Mouse (Mus musculus): ENCODE measurements at regions not wholly inside any gene's neighbourhood (a gene's known extent, or its start where the extent isn't known, plus 50 kb on each side); places are given as distances from the start of the nearest gene placed in this dataset.

DNA sequence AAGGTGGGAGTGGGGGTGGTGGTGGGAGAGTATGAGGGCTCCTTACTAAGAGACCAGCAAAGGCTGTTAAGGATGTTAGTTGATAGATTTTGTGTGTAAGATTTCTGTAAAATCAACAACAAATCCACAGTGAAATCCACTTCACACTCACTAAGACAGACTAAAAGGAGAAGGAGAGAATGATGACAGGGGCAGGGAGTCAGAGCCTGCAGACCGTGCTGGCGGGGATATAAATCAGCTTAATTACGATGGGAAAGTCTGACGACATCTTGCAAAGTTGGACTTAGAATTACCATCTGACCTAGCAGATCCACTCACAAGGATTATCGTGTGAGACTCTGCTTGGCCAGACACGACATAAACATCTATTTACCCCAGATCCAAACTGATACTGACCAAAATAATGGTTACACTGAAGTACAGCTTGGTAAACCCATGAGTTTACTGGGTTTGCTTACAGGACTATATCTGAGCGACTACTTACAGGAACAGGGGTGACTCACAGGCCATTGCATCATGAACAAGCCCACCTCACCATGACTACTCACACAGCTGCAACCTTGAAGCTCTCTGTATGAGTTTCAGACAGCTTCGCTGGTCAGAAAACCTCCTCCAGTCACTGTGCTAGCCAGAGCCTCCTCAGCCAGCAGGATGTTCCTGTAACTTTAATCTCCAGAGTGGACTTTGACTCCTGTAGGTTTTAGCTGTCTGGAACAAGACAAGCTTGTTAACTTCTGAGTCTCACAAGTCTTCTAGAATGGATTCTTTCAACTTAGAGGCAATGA, 50.5 kb upstream of the Ednra start:
- no peaks in the 10 kb centered on the region for H3K4me1 ChIP-seq (replicated peaks)
- no peaks in the 10 kb centered on the region for H3K36me3 ChIP-seq
- H3K4me2 ChIP-seq = no peak overlapping the region
- no peak overlapping the region for H3K4me3 ChIP-seq
- no peaks in the 10 kb centered on the region for H3K9me3 ChIP-seq
- no peak overlapping the region for H3K9ac ChIP-seq
- no peak overlapping the region for H3K27ac ChIP-seq (replicated peaks)
- ATAC-seq (ENCODE audit: low read depth) = no peak
- no peaks in the 10 kb centered on the region for H3K27me3 ChIP-seq
- 57% methylated on average over 8 of the region's 8 CpGs for WGBS

DNA sequence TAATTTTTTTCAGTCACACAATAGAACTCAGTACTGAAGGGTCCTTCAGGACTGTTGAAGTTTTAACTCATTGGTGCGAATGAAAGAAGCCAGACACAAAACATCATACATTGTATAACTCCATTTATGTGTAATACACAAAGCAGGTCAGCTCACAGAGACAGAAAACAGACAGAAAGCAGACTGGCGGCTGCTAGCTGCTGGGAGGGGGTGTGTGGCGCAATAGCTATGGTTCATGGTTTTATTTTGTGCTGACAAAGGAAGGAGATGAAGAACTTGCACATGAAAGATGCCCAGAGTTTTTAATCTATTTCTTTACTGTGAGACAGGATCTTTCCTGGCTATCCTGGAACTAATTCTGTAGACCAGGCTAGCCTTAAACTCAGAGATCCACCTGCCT, 51.3 kb upstream of the Ednra start:
- 92% methylated on average over 3 of the region's 3 CpGs for WGBS
- ATAC-seq (ENCODE audit: low read depth) = no peak
- Histone ChIP-seq H3K4me1 (replicated peaks) (no peaks in the 10 kb centered on the region), H3K36me3 (no peaks in the 10 kb centered on the region), H3K9ac (no peak overlapping the region), H3K4me3 (no peak overlapping the region), H3K27me3 (no peaks in the 10 kb centered on the region), H3K4me2 (no peak overlapping the region), H3K9me3 (no peaks in the 10 kb centered on the region), H3K27ac (replicated peaks) (no peak overlapping the region)

DNA sequence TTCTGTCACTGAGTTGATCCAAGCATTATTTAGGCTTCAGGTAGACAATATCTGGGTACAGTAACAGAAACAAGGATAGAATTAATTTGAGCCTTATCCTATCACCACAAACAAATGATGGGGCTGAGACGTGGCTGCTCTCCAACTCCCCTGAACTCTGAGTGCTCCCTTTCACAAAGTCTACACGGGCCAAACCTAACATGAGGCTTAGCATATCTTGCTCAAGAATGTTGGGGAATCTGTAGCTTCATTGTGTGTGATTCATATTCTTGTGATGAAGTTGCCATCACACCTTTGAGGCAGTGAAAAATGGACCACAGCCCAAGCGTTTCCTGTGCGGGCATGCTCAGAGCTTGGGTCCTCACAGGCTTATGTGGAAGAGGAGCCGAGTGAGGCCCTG, 53.3 kb upstream of the Ednra start:
- no peak overlapping the region for H3K9ac ChIP-seq
- H3K4me1 ChIP-seq (replicated peaks) = no peaks in the 10 kb centered on the region
- ATAC-seq (ENCODE audit: low read depth) = no peak
- no peaks in the 10 kb centered on the region for H3K36me3 ChIP-seq
- no peaks in the 10 kb centered on the region for H3K27me3 ChIP-seq
- no peak overlapping the region for H3K27ac ChIP-seq (replicated peaks)
- 85% methylated on average over 5 of the region's 5 CpGs for WGBS
- no peaks in the 10 kb centered on the region for H3K9me3 ChIP-seq
- no peak overlapping the region for H3K4me2 ChIP-seq
- no peak overlapping the region for H3K4me3 ChIP-seq

DNA sequence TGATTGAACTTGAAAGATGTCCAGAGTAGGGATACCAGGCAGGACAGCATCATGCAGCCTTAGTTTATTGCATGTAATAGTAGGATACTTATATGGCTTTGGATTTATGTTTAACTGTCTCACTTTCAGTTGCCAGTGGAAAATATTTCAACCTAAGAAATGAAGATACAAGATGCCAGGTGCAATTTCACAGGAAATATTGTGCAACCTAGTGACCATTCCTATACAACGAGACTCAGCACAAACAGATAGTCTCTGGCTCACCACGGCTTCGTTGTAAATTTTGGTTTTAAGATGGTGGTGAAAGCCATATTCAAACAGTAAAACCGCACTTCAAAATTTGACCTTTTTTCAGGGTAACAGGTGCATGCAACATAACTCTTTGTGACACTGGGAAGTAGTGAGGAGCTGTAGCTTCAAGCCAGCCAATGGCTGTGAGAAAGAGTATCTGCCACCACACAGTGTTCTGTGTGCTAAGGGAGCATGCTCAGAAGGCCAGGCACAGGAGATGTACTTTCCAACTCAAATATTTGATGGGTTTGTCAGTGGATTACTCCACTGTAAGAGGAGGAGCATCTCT, 61.5 kb upstream of the Ednra start:
- Histone ChIP-seq H3K9me3 (no peaks in the 10 kb centered on the region), H3K4me2 (no peak overlapping the region), H3K9ac (no peak overlapping the region), H3K27me3 (no peaks in the 10 kb centered on the region), H3K36me3 (no peaks in the 10 kb centered on the region), H3K27ac (replicated peaks) (no peak overlapping the region), H3K4me3 (no peak overlapping the region), H3K4me1 (replicated peaks) (0 out of 2 replicates have a peak, but pooled peaks cover 4% of the 10 kb centered on the region)
- WGBS = 90% methylated on average over 4 of the region's 4 CpGs
- no peak for ATAC-seq (ENCODE audit: low read depth)

DNA sequence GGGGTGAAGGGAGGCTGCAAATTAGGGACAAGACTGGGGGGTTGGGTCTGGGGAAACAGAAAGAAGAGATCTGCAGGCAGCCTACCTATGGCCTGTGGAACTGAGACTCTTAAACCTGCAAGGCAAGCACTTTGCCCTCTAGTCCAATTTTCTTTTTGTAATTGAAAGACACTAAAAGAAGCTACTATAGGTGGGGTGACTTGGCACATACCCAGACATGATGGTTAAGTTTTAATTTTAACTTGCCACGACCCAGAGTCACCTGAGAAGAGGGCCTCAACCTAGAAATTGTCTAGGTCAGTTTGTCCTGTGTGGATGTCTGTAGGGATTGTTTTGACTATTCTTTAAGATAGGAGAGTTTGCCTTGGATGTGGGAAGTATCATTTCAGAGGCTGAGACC, 70.6 kb upstream of the Ednra start:
- ATAC-seq (ENCODE audit: low read depth) = no peak
- Histone ChIP-seq H3K4me2 (no peak overlapping the region), H3K4me1 (replicated peaks) (no peaks in the 10 kb centered on the region), H3K4me3 (no peak overlapping the region), H3K9me3 (no peaks in the 10 kb centered on the region), H3K27ac (replicated peaks) (no peak overlapping the region), H3K36me3 (no peaks in the 10 kb centered on the region), H3K27me3 (no peaks in the 10 kb centered on the region), H3K9ac (no peak overlapping the region)
- 71% methylated on average over 1 of the region's 1 CpGs for WGBS

DNA sequence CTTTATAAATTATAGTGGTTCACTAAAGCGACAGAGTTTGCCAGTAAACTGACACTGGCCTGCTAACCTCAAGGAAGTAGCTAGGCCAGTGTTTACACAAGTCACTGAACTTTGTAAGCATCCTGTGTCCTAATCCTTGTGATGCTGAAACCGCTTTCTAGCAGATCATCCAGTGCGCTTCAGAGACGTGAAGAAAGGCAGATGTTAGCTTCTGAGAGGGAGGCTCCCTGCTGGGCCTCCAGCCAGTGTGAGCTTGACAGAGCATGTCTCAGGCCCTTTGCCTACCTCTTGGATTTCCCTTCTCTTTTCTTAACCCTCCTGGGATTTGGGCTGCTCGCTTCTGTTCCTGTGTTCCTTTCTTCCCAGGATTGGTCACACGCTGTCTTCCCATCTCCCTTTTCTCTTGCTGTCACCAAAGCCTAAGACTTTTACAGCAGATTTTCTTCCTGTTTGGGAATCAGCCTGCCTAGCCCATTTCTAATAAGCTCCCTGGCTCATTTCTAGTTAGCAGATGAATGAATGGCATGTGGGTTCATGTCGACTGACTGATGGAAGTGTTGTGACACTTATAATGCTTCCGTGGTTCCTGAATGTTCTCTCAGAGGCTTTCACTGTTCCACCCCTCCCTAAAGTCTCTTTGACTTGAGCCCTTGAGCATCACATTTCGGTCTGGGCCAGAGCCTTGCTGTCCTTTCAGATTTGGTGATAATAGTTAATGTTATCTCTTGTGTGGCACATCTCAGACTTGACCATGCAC, 79.1 kb upstream of the Ednra start:
- no peak overlapping the region for H3K4me3 ChIP-seq
- no peak for ATAC-seq (ENCODE audit: low read depth)
- H3K9me3 ChIP-seq = no peaks in the 10 kb centered on the region
- no peak overlapping the region for H3K4me2 ChIP-seq
- no peaks in the 10 kb centered on the region for H3K27me3 ChIP-seq
- H3K36me3 ChIP-seq = no peaks in the 10 kb centered on the region
- H3K27ac ChIP-seq (replicated peaks) = no peak overlapping the region
- H3K4me1 ChIP-seq (replicated peaks) = no peaks in the 10 kb centered on the region
- H3K9ac ChIP-seq = no peak overlapping the region
- WGBS = 79% methylated on average over 9 of the region's 9 CpGs

DNA sequence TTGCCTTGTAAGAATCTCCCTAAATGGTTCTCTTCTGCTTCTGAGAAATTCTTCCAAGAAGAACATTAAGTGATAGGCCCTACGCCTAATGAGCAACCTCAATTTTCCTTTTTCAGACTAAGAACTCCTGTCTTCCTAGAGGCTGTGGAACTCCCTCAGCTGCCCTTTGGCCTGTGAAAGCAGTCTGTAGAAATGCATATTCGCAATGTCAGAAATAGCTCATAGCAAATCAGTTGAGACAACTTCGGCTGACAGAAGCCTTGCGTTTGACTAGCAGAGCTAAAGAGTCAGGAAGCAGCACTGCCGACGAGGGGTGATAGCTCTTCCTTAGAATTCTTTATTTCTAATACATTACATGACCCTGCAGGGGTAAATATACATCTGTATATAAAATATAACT, 80.3 kb upstream of the Ednra start:
- Histone ChIP-seq H3K27me3 (no peaks in the 10 kb centered on the region), H3K27ac (replicated peaks) (no peak overlapping the region), H3K36me3 (no peaks in the 10 kb centered on the region), H3K9me3 (no peaks in the 10 kb centered on the region), H3K4me1 (replicated peaks) (no peaks in the 10 kb centered on the region), H3K9ac (no peak overlapping the region), H3K4me2 (no peak overlapping the region), H3K4me3 (no peak overlapping the region)
- no peak for ATAC-seq (ENCODE audit: low read depth)
- WGBS = 86% methylated on average over 6 of the region's 6 CpGs

DNA sequence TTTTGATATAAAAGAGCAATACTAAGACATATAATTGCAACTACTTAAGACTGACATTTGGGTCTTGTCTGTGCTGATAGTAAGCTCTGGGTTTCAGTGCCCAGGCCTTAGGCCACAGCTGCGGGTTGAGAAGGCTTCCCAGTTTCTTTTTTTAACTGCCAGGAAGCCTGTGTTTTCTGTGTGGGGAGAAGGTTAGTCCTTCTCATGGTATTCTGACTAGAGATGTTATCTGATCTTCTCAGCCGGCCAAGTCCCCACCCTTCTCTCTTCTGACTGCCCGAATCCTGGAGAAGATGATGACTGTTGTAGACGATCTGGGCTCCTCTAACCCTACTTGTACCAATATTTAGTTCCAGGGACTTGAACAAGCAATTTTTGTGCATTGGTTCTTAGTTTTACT, 80.7 kb upstream of the Ednra start:
- H3K36me3 ChIP-seq = no peaks in the 10 kb centered on the region
- no peaks in the 10 kb centered on the region for H3K4me1 ChIP-seq (replicated peaks)
- no peak overlapping the region for H3K27ac ChIP-seq (replicated peaks)
- H3K9me3 ChIP-seq = no peaks in the 10 kb centered on the region
- no peak overlapping the region for H3K9ac ChIP-seq
- H3K27me3 ChIP-seq = no peaks in the 10 kb centered on the region
- H3K4me2 ChIP-seq = no peak overlapping the region
- 77% methylated on average over 4 of the region's 4 CpGs for WGBS
- no peak for ATAC-seq (ENCODE audit: low read depth)
- H3K4me3 ChIP-seq = no peak overlapping the region

DNA sequence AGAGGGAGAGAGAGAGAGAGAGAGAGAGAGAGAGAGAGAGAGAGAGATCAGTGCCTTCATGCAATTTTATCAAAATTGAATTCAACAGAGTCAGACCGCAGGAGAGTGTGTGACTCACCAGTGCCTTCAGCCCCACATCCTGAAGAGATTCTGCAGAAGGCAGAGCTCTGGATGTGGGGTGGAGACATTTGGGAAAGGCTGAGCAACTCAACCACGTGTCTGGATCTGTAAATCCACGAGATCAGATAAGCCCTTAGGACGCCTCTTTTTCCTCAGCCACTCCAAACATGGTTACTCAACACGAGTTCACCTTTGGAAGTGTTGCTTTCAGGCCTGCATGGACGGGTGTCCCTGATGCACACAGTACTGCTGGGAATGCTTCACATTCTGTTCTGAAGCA, 81.4 kb upstream of the Ednra start:
- no peak overlapping the region for H3K9ac ChIP-seq
- no peaks in the 10 kb centered on the region for H3K9me3 ChIP-seq
- H3K4me2 ChIP-seq = no peak overlapping the region
- no peaks in the 10 kb centered on the region for H3K4me1 ChIP-seq (replicated peaks)
- 86% methylated on average over 6 of the region's 6 CpGs for WGBS
- no peak overlapping the region for H3K27ac ChIP-seq (replicated peaks)
- H3K36me3 ChIP-seq = no peaks in the 10 kb centered on the region
- no peak for ATAC-seq (ENCODE audit: low read depth)
- no peaks in the 10 kb centered on the region for H3K27me3 ChIP-seq
- H3K4me3 ChIP-seq = no peak overlapping the region

DNA sequence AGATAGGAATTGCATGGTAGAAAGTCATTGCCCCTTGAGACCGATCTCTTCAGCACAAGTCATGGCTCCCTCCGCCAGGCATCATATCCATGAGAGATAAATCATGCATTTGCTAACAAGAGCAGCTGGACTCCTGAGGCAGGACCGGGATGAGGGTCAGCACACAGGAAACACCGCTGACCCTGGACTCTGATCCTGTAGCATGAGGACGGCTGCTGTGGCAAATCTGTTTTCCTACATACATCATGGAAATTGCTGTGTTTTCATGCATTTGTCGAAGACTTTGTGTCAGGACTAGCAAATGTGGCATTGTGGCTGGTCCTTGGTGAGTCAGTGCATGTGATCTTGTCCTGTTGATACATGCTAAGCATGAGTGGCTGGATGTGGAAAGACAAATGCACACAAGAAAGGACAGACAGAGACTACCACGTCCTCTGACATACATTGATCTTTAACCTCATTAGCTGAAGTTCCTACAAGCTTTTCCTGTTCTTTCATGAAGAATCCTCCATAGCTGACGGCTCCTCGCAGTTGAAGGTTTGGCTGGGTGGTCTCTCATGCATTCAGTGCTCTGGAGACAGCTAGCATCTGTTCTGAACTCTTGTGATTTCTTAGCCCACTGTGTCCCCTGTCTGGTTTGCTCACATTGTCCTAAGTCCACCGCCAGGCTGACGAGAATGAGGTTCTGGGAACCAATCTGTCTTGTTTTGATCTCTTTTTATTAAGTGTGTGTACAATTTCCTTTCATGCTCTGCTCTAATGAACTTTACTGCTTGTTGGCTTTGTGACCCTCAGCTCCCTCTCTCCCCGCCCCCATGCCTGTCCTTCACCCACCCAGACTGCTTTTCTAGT, 90.8 kb upstream of the Ednra start:
- H3K9ac ChIP-seq = no peak overlapping the region
- H3K4me2 ChIP-seq = 0 out of 2 replicates have a peak overlapping the region, but pooled peaks have one; percentile 0
- H3K27me3 ChIP-seq = no peaks in the 10 kb centered on the region
- no peaks in the 10 kb centered on the region for H3K9me3 ChIP-seq
- no peaks in the 10 kb centered on the region for H3K36me3 ChIP-seq
- H3K27ac ChIP-seq (replicated peaks) = no peak overlapping the region
- no peak for ATAC-seq (ENCODE audit: low read depth)
- H3K4me1 ChIP-seq (replicated peaks) = peaks cover 7% of the 10 kb centered on the region
- H3K4me3 ChIP-seq = no peak overlapping the region
- 32% methylated on average over 12 of the region's 12 CpGs for WGBS

DNA sequence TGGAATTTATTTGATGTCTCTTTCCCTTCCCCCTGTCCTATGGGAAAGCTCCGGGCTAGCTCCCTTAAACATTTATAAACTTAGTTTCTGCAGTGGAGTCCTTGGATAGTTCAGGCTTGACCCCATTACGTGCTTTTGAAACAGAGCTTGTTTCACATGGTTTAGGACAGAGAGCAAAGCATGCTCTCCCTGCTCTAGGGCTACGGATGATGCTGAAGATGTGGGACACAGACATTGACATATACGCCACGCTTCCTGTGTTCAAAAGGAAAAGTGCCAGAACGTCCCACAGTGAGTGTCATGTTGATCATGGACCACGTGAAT, 91.3 kb upstream of the Ednra start:
- 32% methylated on average over 7 of the region's 7 CpGs for WGBS
- Histone ChIP-seq H3K9me3 (no peaks in the 10 kb centered on the region), H3K4me2 (0 out of 2 replicates have a peak overlapping the region, but pooled peaks have one; percentile 0), H3K27me3 (no peaks in the 10 kb centered on the region), H3K9ac (no peak overlapping the region), H3K4me3 (no peak overlapping the region), H3K4me1 (replicated peaks) (peaks cover 7% of the 10 kb centered on the region), H3K36me3 (no peaks in the 10 kb centered on the region), H3K27ac (replicated peaks) (no peak overlapping the region)
- ATAC-seq (ENCODE audit: low read depth) = no peak

DNA sequence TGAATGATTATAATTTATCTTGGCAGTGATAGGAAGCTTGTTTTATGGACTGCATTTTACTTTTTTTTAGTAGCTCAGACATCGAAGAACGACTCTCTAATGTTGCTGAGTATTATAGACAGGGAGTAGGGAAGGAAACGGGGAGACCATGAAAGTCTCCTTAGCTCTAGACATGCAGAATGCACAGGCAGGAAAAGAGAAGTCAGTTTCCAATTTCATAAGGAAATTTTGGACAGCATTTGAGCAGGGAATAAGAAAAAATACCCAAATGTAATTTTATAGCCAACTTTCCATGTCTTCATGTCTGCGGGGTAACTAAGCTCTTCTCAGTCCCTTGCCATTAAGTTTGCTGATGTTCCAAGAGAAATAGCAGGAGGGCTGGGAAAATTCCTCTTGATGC, 92.0 kb upstream of the Ednra start:
- Histone ChIP-seq H3K36me3 (no peaks in the 10 kb centered on the region), H3K9me3 (no peaks in the 10 kb centered on the region), H3K27ac (replicated peaks) (no peak overlapping the region), H3K4me3 (no peak overlapping the region), H3K4me2 (no peak overlapping the region), H3K9ac (no peak overlapping the region), H3K4me1 (replicated peaks) (peaks cover 7% of the 10 kb centered on the region), H3K27me3 (no peaks in the 10 kb centered on the region)
- no peak for ATAC-seq (ENCODE audit: low read depth)
- 78% methylated on average over 4 of the region's 4 CpGs for WGBS

Data from neural tube, embryonic 13.5 days (tissue).